Mouse (Mus musculus) bone marrow macrophage, adult 2 months (primary cell): ENCODE results near the gene Hoxa13.

ENCODE experiments used
- CTCF ChIP-seq: IDR thresholded peaks from 2 replicates; pipeline ENCODE4 v1.5.1; 2012; ENCODE audit warnings: low read depth, mild to moderate bottlenecking, low read length, moderate library complexity
- POLR2A ChIP-seq: IDR thresholded peaks from 2 replicates; pipeline ENCODE4 v1.6.1; 2012; ENCODE audit warnings: mild to moderate bottlenecking, low read depth, low read length, borderline replicate concordance

DNA sequence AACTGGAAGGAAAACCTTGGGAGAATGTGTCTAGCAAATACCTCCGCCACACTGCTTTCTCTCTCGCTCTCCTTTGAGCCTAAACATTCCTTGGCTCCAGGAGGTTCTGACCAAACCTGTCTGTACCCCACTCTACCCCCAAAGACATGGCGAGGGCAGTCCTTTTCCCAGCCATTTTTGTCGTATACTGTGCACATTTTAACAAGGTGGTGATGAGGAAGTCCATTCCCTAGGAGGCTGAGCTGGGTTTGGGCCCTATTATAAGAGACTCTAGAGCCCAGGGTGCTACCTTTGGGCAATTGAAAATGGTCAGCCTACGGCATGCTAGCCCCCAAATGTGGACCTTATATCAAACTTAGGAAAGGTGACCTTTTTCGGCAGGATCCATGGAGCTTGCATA is 24.8 kb downstream of the Hoxa13 start:
- TF ChIP-seq POLR2A: no peak
- no peak for TF ChIP-seq CTCF
